Mouse (Mus musculus): Measurements from ENCODE around the gene Acp2. TPM values are rescaled to one million over a fixed set of nuclear protein-coding genes. Genes with fewer than 3 reads are reported as not detected.

Acp2 gene
- polyA plus RNA-seq (2014; fragmentation: Nextera tagmentation; extraction: Ambion mirVana): 37.5 and 38.3 TPM in 2 replicates

DNA sequence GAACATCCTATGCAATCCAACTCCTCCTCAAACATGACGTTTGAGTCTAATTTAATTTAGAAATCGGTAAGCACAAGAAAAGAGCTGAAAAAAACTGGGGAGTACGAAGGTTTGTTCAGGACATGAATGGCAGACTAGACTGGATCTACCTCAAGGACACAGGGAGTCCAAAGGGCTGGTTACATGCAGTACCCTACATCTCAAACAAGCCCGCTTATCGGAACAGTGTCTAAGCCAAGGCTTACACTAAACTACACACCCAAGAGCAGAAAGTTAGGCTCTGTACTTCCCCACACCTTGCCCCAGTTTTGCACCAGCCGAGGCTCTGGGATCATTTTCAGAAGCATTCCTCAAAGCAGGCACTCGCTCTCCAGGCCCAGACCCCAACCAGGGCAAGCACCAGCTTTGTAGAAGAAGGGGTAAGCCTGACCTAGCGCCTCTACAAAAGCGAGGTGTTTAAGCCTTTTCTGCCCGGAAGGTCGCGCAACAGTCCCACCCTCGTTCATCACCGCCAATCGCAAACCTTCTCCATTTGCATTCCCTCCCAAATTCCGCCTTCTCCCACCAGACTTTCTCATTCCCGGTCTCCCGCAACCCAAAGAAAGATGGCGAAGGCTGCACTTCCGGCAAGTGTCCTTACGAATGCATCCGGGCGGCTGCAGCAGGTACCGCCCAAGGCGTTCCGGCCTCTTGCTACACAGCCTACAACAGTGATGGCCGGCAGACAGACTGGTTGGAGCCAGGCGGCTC lies at the start of gene Acp2, which contains the start of gene Nr1h3:
Gene Acp2, plus strand, starts transcription at position 664 of the 750 bp plus-strand sequence.
Gene Nr1h3, minus strand, starts transcription at position 613 of the 750 bp plus-strand sequence.
- H3K4me2 ChIP-seq (ENCODE audit: low read depth): peak within 1 kb of the TSS; percentile 80
- H3K27ac ChIP-seq (ENCODE audit: low read depth, low read length): peak within 1 kb of the TSS; percentile 73
- DNase-seq (ENCODE audit: low spot score): peak; percentile 95
- peak; percentile 97 for ATAC-seq (ENCODE audit: insufficient read depth, low FRiP score, low TSS enrichment)
- peak within 1 kb of the TSS; percentile 49 for H3K4me3 ChIP-seq (ENCODE audit: low read depth, low read length)
- peak within 1 kb of the TSS; percentile 65 for H3K9ac ChIP-seq (ENCODE audit: low read length)
- H3K36me3 ChIP-seq (ENCODE audit: control insufficient read depth, insufficient read depth, low read length): peaks cover 5% of the 10 kb centered on the region; the same call in 1 of the 2 replicates
- H3K27me3 ChIP-seq (ENCODE audit: control insufficient read depth, insufficient read depth, low read length): no peaks in the 10 kb centered on the region
- peaks cover 4% of the 10 kb centered on the region; the same call in 1 of the 2 replicates for H3K4me1 ChIP-seq (ENCODE audit: control insufficient read depth, insufficient read depth, low read length)
- 5% methylated on average over 28 of the region's 28 CpGs for WGBS
- no peaks in the 10 kb centered on the region for H3K9me3 ChIP-seq (ENCODE audit: control insufficient read depth, low read length)

DNA sequence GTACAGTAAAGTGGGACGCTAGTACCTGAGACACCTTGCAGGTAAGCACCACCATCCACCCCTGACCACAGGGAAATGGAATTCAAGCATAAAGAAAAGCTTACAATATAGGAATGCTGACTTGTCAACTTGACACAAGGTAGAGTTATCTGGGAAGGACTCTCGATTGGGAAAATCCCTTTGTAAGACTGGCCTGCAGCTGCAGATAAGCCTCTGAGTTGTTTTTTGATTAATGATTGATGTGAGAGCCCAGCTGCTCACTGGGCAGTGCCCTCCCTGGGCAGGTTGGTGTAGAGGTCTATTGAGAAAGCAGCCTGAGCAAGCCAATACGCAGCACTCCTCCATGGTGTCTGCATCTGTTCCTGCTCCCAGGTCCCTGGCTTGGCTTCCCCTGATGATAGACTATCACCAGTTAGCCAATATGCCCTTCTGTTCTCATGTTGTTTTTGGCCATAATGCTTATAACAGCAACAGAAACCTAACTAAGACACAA lies 49.8 kb upstream of the Acp2 start:
- Histone ChIP-seq H3K4me3 (ENCODE audit: low read depth, low read length) (no peak overlapping the region), H3K27ac (ENCODE audit: low read depth, low read length) (no peak overlapping the region), H3K4me1 (ENCODE audit: control insufficient read depth, insufficient read depth, low read length) (no peaks in the 10 kb centered on the region), H3K27me3 (ENCODE audit: control insufficient read depth, insufficient read depth, low read length) (no peaks in the 10 kb centered on the region), H3K9ac (ENCODE audit: low read length) (no peak overlapping the region), H3K4me2 (ENCODE audit: low read depth) (no peak overlapping the region), H3K36me3 (ENCODE audit: control insufficient read depth, insufficient read depth, low read length) (peaks cover 4% of the 10 kb centered on the region; the same call in 1 of the 2 replicates), H3K9me3 (ENCODE audit: control insufficient read depth, low read length) (no peaks in the 10 kb centered on the region)
- DNase-seq (ENCODE audit: low spot score) (no peak), ATAC-seq (ENCODE audit: insufficient read depth, low FRiP score, low TSS enrichment) (no peak)
- 95% methylated on average over 3 of the region's 3 CpGs for WGBS

DNA sequence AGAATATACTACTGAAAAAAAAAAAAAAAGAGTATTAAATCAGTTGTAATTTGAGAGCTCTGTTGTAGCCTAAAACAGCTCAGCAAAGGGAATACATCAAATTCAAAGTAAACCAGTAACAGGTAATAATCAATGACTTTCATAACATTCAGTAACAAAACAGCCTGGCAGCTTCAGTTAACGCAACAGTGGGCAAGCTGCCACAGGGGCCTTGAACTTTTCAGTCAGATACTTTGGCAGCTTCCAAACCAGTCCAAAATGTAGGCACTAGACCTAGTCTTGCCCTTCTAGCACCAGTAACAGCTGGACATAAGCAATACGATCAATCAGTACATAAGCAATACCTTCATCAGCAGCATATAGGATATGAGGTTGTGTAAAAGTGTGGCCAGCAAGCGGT lies 48.6 kb upstream of the Acp2 start:
- Histone ChIP-seq H3K4me1 (ENCODE audit: control insufficient read depth, insufficient read depth, low read length) (no peaks in the 10 kb centered on the region), H3K27me3 (ENCODE audit: control insufficient read depth, insufficient read depth, low read length) (no peaks in the 10 kb centered on the region), H3K4me2 (ENCODE audit: low read depth) (no peak overlapping the region), H3K27ac (ENCODE audit: low read depth, low read length) (no peak overlapping the region), H3K9me3 (ENCODE audit: control insufficient read depth, low read length) (no peaks in the 10 kb centered on the region), H3K4me3 (ENCODE audit: low read depth, low read length) (no peak overlapping the region), H3K36me3 (ENCODE audit: control insufficient read depth, insufficient read depth, low read length) (peaks cover 4% of the 10 kb centered on the region; the same call in 1 of the 2 replicates), H3K9ac (ENCODE audit: low read length) (no peak overlapping the region)
- WGBS: 95% methylated on average over 3 of the region's 3 CpGs
- no peak for ATAC-seq (ENCODE audit: insufficient read depth, low FRiP score, low TSS enrichment)
- no peak for DNase-seq (ENCODE audit: low spot score)

DNA sequence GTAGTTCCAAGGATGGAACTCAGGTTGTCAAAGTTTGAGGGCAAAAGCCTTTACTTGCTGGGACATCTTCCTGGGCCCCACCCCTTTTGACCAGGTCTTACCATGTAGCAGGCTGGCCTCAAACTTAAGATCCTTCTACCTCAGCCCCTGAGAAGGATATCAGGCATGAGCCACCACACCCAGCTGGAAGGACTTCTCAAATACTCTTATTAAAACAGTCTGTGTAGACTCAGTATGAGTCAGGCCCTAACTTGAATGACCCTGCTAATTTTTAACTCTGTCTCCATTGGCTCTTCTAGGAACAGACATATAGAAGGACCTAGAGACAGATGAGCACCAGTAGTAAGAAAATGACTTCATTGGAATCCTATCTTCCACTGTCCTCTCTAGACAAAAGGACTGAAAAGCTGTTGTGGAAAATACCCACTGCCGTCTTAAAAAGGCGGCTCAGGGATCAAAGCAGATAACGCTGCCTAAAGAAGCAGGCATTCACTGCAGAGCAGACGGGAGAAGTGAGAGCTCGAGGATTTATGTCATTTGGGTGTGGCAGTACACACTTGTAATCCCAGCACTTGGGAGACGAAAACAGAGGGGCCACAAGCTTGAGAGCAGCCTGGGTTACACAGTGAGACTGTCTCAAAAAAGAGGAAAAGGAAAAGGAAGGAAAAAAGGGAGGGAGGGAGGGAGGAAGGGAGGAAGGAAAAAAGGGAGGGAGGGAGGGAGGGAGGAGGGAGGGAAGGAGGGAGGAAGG lies 45.5 kb upstream of the Acp2 start:
- ATAC-seq (ENCODE audit: insufficient read depth, low FRiP score, low TSS enrichment) (no peak), DNase-seq (ENCODE audit: low spot score) (no peak)
- no peak overlapping the region for H3K9ac ChIP-seq (ENCODE audit: low read length)
- no peaks in the 10 kb centered on the region for H3K27me3 ChIP-seq (ENCODE audit: control insufficient read depth, insufficient read depth, low read length)
- no peak overlapping the region for H3K4me3 ChIP-seq (ENCODE audit: low read depth, low read length)
- H3K36me3 ChIP-seq (ENCODE audit: control insufficient read depth, insufficient read depth, low read length): peaks cover 2% of the 10 kb centered on the region; the same call in 1 of the 2 replicates
- H3K27ac ChIP-seq (ENCODE audit: low read depth, low read length): no peak overlapping the region
- H3K4me1 ChIP-seq (ENCODE audit: control insufficient read depth, insufficient read depth, low read length): no peaks in the 10 kb centered on the region
- no peaks in the 10 kb centered on the region for H3K9me3 ChIP-seq (ENCODE audit: control insufficient read depth, low read length)
- 21% methylated on average over 6 of the region's 6 CpGs for WGBS
- no peak overlapping the region for H3K4me2 ChIP-seq (ENCODE audit: low read depth)

DNA sequence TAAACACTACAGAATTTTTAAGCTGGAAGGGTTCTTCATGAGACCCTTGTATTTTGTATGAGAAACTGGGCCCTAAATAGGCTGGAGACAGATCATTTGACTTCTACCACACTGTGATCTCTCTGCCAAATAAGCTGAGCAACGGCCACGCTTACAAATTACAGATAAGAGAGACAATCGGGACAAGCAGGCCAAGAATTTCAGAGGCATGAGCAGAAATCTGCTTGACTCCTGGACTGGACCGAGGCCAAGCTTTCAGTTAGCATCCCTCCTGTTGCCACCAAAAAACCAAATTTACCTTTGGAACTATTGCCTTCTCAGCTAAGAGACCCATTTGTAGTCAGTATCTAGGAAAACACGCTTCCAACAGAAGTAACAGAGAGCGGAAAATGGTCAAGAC lies 42.1 kb upstream of the Acp2 start:
- Histone ChIP-seq H3K27me3 (ENCODE audit: control insufficient read depth, insufficient read depth, low read length) (no peaks in the 10 kb centered on the region), H3K36me3 (ENCODE audit: control insufficient read depth, insufficient read depth, low read length) (peaks cover 5% of the 10 kb centered on the region), H3K27ac (ENCODE audit: low read depth, low read length) (no peak overlapping the region), H3K4me2 (ENCODE audit: low read depth) (no peak overlapping the region), H3K4me3 (ENCODE audit: low read depth, low read length) (no peak overlapping the region), H3K9ac (ENCODE audit: low read length) (no peak overlapping the region), H3K4me1 (ENCODE audit: control insufficient read depth, insufficient read depth, low read length) (no peaks in the 10 kb centered on the region), H3K9me3 (ENCODE audit: control insufficient read depth, low read length) (no peaks in the 10 kb centered on the region)
- ATAC-seq (ENCODE audit: insufficient read depth, low FRiP score, low TSS enrichment): no peak
- 96% methylated on average over 6 of the region's 6 CpGs for WGBS
- DNase-seq (ENCODE audit: low spot score): no peak

DNA sequence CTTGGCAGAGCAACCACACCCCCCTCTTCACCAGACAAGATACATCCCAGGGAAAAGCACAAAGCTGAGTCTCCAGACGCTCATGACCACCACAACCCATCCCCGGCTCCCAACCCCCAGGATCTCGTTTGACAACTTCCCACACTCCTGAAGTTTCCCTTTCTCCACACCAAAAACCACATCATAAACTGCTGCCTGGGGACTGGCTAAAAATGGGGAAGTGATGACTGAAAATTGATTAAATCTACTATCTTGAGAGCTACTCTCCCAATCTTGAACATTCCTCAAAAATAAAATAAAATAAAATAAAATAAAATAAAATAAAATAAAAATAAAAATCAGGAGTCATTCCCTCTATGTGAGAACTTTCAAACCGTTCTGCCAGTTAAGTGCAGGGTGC lies 39.7 kb upstream of the Acp2 start:
- 88% methylated on average over 4 of the region's 4 CpGs for WGBS
- no peak for ATAC-seq (ENCODE audit: insufficient read depth, low FRiP score, low TSS enrichment)
- no peak overlapping the region for H3K4me2 ChIP-seq (ENCODE audit: low read depth)

DNA sequence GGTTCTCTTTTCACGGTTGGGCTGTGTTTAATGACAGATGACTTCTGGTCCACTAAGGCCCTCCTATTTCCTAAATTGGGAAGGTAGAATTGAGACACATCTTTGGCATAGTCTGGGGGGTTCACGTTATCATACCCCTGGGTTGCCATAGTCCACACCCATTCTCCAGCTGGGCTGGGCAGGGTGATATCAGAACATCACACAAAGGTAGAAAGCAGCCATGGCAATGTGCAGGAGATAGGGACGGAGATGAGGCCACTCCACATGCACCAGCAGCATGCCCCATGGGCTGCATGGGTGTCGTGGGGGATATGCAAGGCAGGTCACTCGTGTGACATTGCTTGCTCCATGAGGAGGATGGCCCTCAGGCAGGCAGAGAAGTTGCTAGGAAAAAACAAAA lies 39.2 kb upstream of the Acp2 start:
- H3K36me3 ChIP-seq (ENCODE audit: control insufficient read depth, insufficient read depth, low read length): peaks cover 5% of the 10 kb centered on the region
- WGBS: 88% methylated on average over 5 of the region's 5 CpGs
- H3K4me3 ChIP-seq (ENCODE audit: low read depth, low read length): no peak overlapping the region
- H3K27ac ChIP-seq (ENCODE audit: low read depth, low read length): no peak overlapping the region
- H3K9me3 ChIP-seq (ENCODE audit: control insufficient read depth, low read length): no peaks in the 10 kb centered on the region
- DNase-seq (ENCODE audit: low spot score) (no peak), ATAC-seq (ENCODE audit: insufficient read depth, low FRiP score, low TSS enrichment) (no peak)
- no peaks in the 10 kb centered on the region for H3K27me3 ChIP-seq (ENCODE audit: control insufficient read depth, insufficient read depth, low read length)
- H3K9ac ChIP-seq (ENCODE audit: low read length): no peak overlapping the region
- no peak overlapping the region for H3K4me2 ChIP-seq (ENCODE audit: low read depth)
- H3K4me1 ChIP-seq (ENCODE audit: control insufficient read depth, insufficient read depth, low read length): no peaks in the 10 kb centered on the region

More for the DNA sequence above, 39.7 kb upstream of the Acp2 start:
- Histone ChIP-seq H3K4me1 (ENCODE audit: control insufficient read depth, insufficient read depth, low read length) (no peaks in the 10 kb centered on the region), H3K27ac (ENCODE audit: low read depth, low read length) (no peak overlapping the region), H3K9me3 (ENCODE audit: control insufficient read depth, low read length) (no peaks in the 10 kb centered on the region), H3K9ac (ENCODE audit: low read length) (no peak overlapping the region), H3K36me3 (ENCODE audit: control insufficient read depth, insufficient read depth, low read length) (peaks cover 5% of the 10 kb centered on the region), H3K4me3 (ENCODE audit: low read depth, low read length) (no peak overlapping the region), H3K27me3 (ENCODE audit: control insufficient read depth, insufficient read depth, low read length) (no peaks in the 10 kb centered on the region)
- DNase-seq (ENCODE audit: low spot score): no peak

DNA sequence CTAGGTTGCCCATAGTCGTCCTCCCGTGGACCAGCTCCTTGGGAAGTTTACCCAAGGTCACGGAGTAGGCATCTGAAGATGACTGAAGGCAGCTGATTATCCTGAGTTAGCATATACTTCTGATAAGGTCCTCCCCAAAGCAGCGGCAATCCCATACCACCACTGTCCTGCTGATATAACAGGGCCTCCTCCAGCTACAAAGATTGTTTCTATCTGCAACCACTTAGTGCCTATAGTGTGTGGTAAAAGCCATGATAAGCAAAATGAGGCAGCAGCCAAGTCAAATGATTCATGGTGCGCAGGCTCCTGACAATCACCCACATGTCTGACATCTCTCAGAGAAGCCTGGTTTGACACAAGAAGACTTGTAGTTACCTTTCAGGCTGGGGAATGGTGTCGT lies 37.7 kb upstream of the Acp2 start:
- Histone ChIP-seq H3K27me3 (ENCODE audit: control insufficient read depth, insufficient read depth, low read length) (no peaks in the 10 kb centered on the region), H3K4me2 (ENCODE audit: low read depth) (no peak overlapping the region), H3K9me3 (ENCODE audit: control insufficient read depth, low read length) (no peaks in the 10 kb centered on the region), H3K36me3 (ENCODE audit: control insufficient read depth, insufficient read depth, low read length) (peaks cover 6% of the 10 kb centered on the region; the same call in 1 of the 2 replicates), H3K4me1 (ENCODE audit: control insufficient read depth, insufficient read depth, low read length) (no peaks in the 10 kb centered on the region), H3K9ac (ENCODE audit: low read length) (no peak overlapping the region), H3K27ac (ENCODE audit: low read depth, low read length) (no peak overlapping the region), H3K4me3 (ENCODE audit: low read depth, low read length) (no peak overlapping the region)
- ATAC-seq (ENCODE audit: insufficient read depth, low FRiP score, low TSS enrichment): no peak
- DNase-seq (ENCODE audit: low spot score): no peak
- WGBS: 92% methylated on average over 6 of the region's 6 CpGs

Data from neural tube, embryonic 11.5 days (tissue).